Mouse (Mus musculus): ENCODE data around the gene Clmn. TPM values are rescaled to one million over a fixed set of nuclear protein-coding genes. Genes with fewer than 3 reads are reported as not detected.
"Not testable (repeated sequence)": the region's sequence is repeated elsewhere in the genome, so short reads cannot be mapped to it uniquely, and the experiment has no call there.

Clmn gene
- polyA plus RNA-seq, 1 experiment from 2014 or later: 5.1 TPM

DNA sequence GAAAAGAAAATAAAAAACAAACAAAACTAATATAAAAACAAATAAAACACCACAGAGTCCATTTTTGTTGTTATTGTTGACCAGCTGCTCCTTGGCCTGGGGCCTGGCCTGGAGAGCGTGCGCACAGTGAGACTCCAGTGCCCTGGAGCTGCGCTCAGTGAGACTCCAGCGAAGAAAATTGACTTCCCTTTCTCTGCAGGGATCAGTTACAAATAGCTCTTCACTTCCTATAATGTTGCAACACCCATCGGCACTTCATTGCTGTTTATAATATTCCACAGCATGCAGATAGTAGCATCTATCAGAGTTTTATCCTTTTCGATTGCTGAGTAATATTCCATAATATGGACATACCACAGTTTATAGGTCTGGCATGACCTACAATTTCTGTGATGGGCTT, 28.6 kb downstream of the Clmn start:
- H3K4me1 ChIP-seq (ENCODE audit: insufficient read depth, low read length): peaks cover 7% of the 10 kb centered on the region; the same call in 1 of the 2 replicates
- no peak for ATAC-seq (ENCODE audit: low FRiP score, low TSS enrichment)
- H3K27me3 ChIP-seq (ENCODE audit: insufficient read depth, low read length): no peaks in the 10 kb centered on the region
- H3K36me3 ChIP-seq (ENCODE audit: insufficient read depth, low read length): no peaks in the 10 kb centered on the region
- H3K4me3 ChIP-seq (ENCODE audit: low read length): no peak overlapping the region
- WGBS: 91% methylated on average over 6 of the region's 6 CpGs
- H3K27ac ChIP-seq (ENCODE audit: low read length): no peak overlapping the region
- H3K9me3 ChIP-seq (ENCODE audit: low read length): no peaks in the 10 kb centered on the region
- H3K9ac ChIP-seq (replicated peaks; ENCODE audit: low read length): no peak overlapping the region
- no peak overlapping the region for H3K4me2 ChIP-seq (replicated peaks; ENCODE audit: low read depth, low read length)

DNA sequence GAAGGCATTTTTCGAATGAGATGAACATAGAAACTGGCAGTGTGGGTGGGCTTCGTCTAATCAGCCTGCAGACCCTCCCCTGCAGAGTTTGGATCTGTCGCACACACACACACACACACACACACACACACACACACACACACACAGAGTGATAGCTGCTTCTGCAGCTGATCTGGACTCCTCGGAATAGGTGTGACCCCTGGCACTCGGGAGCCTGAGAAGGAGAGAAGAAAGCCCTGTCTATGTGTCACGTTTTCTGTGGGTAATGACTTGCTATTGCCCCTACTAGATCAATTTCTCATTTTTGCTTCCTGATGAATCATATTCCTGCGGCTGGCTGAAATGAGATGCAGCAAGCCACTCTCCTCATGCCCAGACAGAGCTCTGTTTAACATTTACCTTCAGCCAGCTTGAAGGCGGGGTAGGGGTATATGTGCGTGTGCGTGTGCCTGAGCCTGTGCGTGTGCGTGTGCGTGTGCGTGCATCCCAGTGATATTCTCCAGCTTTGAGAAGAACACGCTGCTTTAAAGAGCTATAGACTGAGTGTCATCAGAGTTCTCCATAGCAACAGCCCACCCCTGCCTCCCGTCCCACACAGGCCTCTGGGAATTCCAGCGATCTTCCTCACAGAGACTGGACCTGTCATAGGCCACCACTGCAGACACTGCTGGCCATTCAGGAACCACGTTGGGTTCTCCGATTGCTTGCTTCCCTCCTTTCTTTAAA, 29.3 kb downstream of the Clmn start:
- no peak overlapping the region for H3K27ac ChIP-seq (ENCODE audit: low read length)
- no peak for ATAC-seq (ENCODE audit: low FRiP score, low TSS enrichment)
- no peaks in the 10 kb centered on the region for H3K9me3 ChIP-seq (ENCODE audit: low read length)
- H3K4me2 ChIP-seq (replicated peaks; ENCODE audit: low read depth, low read length): no peak overlapping the region
- H3K4me3 ChIP-seq (ENCODE audit: low read length): no peak overlapping the region
- no peak overlapping the region for H3K9ac ChIP-seq (replicated peaks; ENCODE audit: low read length)
- H3K36me3 ChIP-seq (ENCODE audit: insufficient read depth, low read length): no peaks in the 10 kb centered on the region
- 69% methylated on average over 19 of the region's 19 CpGs for WGBS
- no peaks in the 10 kb centered on the region for H3K27me3 ChIP-seq (ENCODE audit: insufficient read depth, low read length)
- peaks cover 12% of the 10 kb centered on the region for H3K4me1 ChIP-seq (ENCODE audit: insufficient read depth, low read length)

DNA sequence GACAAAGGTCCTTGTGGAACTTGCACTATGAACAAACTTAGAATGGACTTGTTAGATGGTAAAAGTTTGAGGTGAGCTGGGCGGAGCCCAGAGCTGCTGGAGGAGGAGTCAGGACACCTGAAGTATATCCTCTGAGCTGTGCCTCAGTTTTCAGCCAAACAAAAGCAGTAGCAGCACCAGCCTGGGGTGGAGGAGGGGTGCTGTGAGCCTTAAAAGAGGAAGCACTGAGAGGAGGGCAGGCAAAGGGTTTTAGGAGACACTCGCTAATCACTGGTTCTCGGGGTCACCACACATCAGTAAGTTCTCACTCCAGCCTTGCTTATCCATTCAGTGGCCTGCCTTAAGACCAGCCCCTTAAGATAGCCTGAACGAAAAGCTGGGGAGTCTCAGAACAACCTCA, 30.1 kb downstream of the Clmn start:
- H3K9me3 ChIP-seq (ENCODE audit: low read length): no peaks in the 10 kb centered on the region
- no peak overlapping the region for H3K4me3 ChIP-seq (ENCODE audit: low read length)
- peaks cover 19% of the 10 kb centered on the region for H3K4me1 ChIP-seq (ENCODE audit: insufficient read depth, low read length)
- no peak for ATAC-seq (ENCODE audit: low FRiP score, low TSS enrichment)
- WGBS: 45% methylated on average over 4 of the region's 4 CpGs
- H3K36me3 ChIP-seq (ENCODE audit: insufficient read depth, low read length): no peaks in the 10 kb centered on the region
- no peak overlapping the region for H3K9ac ChIP-seq (replicated peaks; ENCODE audit: low read length)
- H3K4me2 ChIP-seq (replicated peaks; ENCODE audit: low read depth, low read length): no peak overlapping the region
- H3K27ac ChIP-seq (ENCODE audit: low read length): no peak overlapping the region
- no peaks in the 10 kb centered on the region for H3K27me3 ChIP-seq (ENCODE audit: insufficient read depth, low read length)

DNA sequence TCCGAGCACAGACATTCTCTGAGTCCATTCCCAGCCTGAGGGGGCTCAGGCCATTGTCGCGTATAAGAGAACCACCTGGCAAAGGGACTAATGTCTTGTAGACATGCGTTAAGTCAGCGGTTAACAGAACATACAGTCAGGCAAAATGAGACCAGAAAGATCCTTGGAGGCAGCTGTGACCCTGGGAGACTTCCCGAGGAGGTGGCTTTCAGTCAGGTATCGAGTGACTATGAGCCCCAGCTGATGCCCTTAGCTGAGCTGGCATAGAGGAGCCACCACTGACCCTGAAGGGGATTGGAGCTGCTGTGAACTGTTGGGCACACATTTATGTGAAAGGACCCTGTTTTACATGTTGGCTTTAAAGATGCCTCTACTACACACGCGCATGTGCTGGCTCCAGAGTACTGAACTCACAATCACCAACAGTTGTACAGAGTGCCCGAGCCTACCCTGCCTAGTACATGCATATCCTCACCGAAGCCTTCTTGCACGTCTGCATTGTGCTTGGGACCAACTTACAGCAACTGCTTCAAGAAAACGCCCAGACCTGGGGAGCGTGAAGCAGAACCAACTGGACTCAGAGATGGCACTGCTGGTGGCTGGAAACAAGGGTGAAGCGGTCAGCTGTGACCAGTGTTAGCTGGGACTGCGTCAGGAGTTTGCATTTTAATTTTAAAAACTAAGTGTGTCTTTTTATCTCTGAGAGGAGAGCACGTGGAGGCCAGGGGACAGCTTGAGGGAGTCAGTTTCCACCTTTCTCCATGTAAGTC, 34.0 kb downstream of the Clmn start:
- H3K27me3 ChIP-seq (ENCODE audit: insufficient read depth, low read length): no peaks in the 10 kb centered on the region
- 61% methylated on average over 17 of the region's 17 CpGs for WGBS
- H3K27ac ChIP-seq (ENCODE audit: low read length): peak overlapping the region; percentile 73
- no peak overlapping the region for H3K4me3 ChIP-seq (ENCODE audit: low read length)
- H3K9me3 ChIP-seq (ENCODE audit: low read length): no peaks in the 10 kb centered on the region
- no peak overlapping the region for H3K4me2 ChIP-seq (replicated peaks; ENCODE audit: low read depth, low read length)
- ATAC-seq (ENCODE audit: low FRiP score, low TSS enrichment): peak; percentile 44; the same call in 1 of the 2 replicates
- H3K36me3 ChIP-seq (ENCODE audit: insufficient read depth, low read length): no peaks in the 10 kb centered on the region
- 0 out of 2 replicates have a peak overlapping the region, but pooled peaks have one; percentile 25 for H3K9ac ChIP-seq (replicated peaks; ENCODE audit: low read length)
- H3K4me1 ChIP-seq (ENCODE audit: insufficient read depth, low read length): peaks cover 26% of the 10 kb centered on the region

DNA sequence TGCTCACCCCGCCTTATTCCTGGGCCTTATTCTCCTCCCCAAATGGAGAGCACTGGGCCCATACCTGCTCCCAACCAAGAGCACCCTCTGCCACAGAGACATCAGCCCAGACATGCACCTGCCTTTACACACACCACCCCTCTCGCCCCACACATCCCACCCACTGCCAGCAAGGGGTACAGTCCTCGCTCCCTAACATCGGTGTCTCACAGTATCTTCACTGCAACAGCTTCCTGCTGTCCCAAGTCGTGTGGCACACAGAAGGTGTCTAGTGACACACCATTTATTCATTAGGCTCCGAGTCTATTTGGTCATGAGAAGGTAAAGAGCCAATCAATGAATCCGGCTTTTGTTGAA, 34.6 kb downstream of the Clmn start:
- Histone ChIP-seq H3K4me2 (replicated peaks; ENCODE audit: low read depth, low read length) (no peak overlapping the region), H3K9ac (replicated peaks; ENCODE audit: low read length) (peak overlapping the region; percentile 25; the same call in 1 of the 2 replicates), H3K27me3 (ENCODE audit: insufficient read depth, low read length) (no peaks in the 10 kb centered on the region), H3K9me3 (ENCODE audit: low read length) (no peaks in the 10 kb centered on the region), H3K27ac (ENCODE audit: low read length) (peak overlapping the region; percentile 73), H3K4me1 (ENCODE audit: insufficient read depth, low read length) (peaks cover 29% of the 10 kb centered on the region), H3K36me3 (ENCODE audit: insufficient read depth, low read length) (no peaks in the 10 kb centered on the region), H3K4me3 (ENCODE audit: low read length) (no peak overlapping the region)
- WGBS: 63% methylated on average over 7 of the region's 7 CpGs
- no peak for ATAC-seq (ENCODE audit: low FRiP score, low TSS enrichment)

DNA sequence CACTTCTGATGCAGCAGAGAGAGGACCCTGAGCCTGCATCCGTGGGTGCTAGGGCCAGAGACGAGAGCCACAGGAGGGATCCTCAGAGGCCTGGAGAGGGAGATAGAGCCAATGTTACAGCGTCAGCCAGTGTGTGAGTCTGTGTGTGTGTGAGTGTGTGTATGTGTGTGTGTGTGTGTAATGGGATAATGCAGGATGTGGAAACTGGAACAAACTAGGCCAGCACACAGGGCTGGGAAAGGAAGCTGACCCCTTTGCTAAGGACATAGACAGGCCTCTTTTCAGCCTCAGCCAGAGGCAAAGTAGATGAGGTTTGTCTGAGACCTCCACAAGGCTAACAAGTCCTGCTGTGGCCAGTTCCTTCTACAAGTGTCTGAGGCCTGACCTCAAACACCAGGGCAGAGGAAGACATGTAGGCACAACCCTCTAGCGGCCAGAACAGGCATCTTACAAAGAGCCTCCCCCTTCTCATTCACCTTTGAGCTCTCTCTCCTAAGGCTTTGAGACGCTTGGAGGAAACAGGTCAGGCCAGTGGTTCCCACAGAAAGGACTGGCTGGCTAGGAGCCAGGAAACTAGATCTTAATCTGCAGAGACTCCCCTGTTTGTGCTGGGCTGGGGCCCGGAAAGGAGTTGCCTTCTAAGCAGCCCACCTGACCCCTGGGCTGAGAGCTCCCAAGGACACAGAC, 35.1 kb downstream of the Clmn start:
- Histone ChIP-seq H3K4me1 (ENCODE audit: insufficient read depth, low read length) (peaks cover 34% of the 10 kb centered on the region), H3K27ac (ENCODE audit: low read length) (peak overlapping the region; percentile 73), H3K4me2 (replicated peaks; ENCODE audit: low read depth, low read length) (no peak overlapping the region)

DNA sequence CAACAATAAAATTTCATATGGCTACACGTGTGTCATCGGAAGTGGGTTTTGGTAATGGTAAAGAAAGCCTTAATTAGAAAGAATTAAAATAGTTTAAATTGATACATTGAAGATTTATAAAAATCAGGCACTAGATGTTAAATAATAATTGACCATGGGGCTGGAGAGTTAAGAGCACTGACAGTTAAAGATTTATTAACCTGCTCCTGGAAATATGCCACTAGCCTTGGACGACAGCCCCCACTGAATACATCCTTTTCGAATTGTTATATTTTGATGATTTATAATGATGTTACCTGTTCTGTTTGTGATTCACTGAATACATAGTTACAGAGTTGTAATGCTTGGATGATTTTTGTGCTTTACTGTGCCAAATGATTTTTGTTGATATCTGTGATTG, 35.9 kb downstream of the Clmn start:
- ATAC-seq (ENCODE audit: low FRiP score, low TSS enrichment); H3K36me3 ChIP-seq (ENCODE audit: insufficient read depth, low read length); H3K4me2 ChIP-seq (replicated peaks; ENCODE audit: low read depth, low read length); H3K27ac ChIP-seq (ENCODE audit: low read length); H3K9ac ChIP-seq (replicated peaks; ENCODE audit: low read length); H3K4me3 ChIP-seq (ENCODE audit: low read length); H3K9me3 ChIP-seq (ENCODE audit: low read length); H3K27me3 ChIP-seq (ENCODE audit: insufficient read depth, low read length): not testable (repeated sequence)
- 63% methylated on average over 4 of the region's 4 CpGs for WGBS
- peaks cover 39% of the 10 kb centered on the region for H3K4me1 ChIP-seq (ENCODE audit: insufficient read depth, low read length)

More for the DNA sequence above, 35.1 kb downstream of the Clmn start:
- Histone ChIP-seq H3K9me3 (ENCODE audit: low read length) (no peaks in the 10 kb centered on the region), H3K36me3 (ENCODE audit: insufficient read depth, low read length) (no peaks in the 10 kb centered on the region), H3K4me3 (ENCODE audit: low read length) (no peak overlapping the region), H3K27me3 (ENCODE audit: insufficient read depth, low read length) (no peaks in the 10 kb centered on the region), H3K9ac (replicated peaks; ENCODE audit: low read length) (peak overlapping the region; percentile 25; the same call in 1 of the 2 replicates)
- 27% methylated on average over 6 of the region's 6 CpGs for WGBS
- peak; percentile 90 for ATAC-seq (ENCODE audit: low FRiP score, low TSS enrichment)

DNA sequence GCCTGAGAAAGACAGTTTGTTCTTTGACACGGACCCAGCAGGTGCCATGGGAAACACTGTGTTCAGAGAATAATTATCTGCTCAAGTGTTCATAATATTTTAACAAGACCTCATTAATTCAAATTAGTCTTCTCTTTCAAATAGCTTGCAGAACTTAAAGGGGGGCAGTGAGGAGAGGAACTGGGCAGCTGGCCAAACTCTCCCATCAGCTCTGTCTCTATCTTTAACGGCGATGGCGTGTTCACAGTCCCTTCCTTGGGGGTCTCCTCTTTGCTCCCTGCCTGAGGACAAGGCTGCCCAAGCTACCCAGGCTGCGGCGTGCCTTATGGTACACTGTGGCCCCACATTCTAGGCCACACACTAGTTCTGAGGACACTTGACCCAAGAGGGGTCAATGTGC, 37.2 kb downstream of the Clmn start:
- Histone ChIP-seq H3K27me3 (ENCODE audit: insufficient read depth, low read length) (no peaks in the 10 kb centered on the region), H3K9ac (replicated peaks; ENCODE audit: low read length) (no peak overlapping the region), H3K27ac (ENCODE audit: low read length) (no peak overlapping the region), H3K4me2 (replicated peaks; ENCODE audit: low read depth, low read length) (no peak overlapping the region), H3K4me1 (ENCODE audit: insufficient read depth, low read length) (peaks cover 43% of the 10 kb centered on the region), H3K9me3 (ENCODE audit: low read length) (no peaks in the 10 kb centered on the region), H3K36me3 (ENCODE audit: insufficient read depth, low read length) (no peaks in the 10 kb centered on the region), H3K4me3 (ENCODE audit: low read length) (no peak overlapping the region)
- WGBS: 66% methylated on average over 6 of the region's 6 CpGs
- ATAC-seq (ENCODE audit: low FRiP score, low TSS enrichment): no peak

DNA sequence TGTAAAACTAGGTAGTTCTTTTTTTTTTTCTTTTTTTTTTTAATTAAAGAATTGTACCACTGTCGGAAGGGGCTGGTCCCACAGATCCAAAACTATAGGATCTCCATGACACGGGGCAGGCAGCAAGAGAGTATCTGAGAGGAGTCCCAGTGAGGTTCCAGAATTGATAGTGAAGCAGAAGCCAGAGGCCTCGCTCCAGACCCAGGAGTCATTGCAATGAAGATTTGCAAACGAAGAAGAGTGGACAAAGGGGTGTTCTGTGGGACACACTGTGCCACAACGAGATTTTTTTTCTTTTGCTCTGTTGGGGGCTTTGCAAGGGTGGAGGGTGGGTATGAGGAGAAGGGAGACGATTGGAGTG, 40.0 kb downstream of the Clmn start:
- no peak overlapping the region for H3K27ac ChIP-seq (ENCODE audit: low read length)
- peaks cover 44% of the 10 kb centered on the region for H3K4me1 ChIP-seq (ENCODE audit: insufficient read depth, low read length)
- WGBS: 60% methylated on average over 6 of the region's 6 CpGs
- H3K36me3 ChIP-seq (ENCODE audit: insufficient read depth, low read length): no peaks in the 10 kb centered on the region
- no peak overlapping the region for H3K4me3 ChIP-seq (ENCODE audit: low read length)
- H3K4me2 ChIP-seq (replicated peaks; ENCODE audit: low read depth, low read length): no peak overlapping the region
- H3K9ac ChIP-seq (replicated peaks; ENCODE audit: low read length): no peak overlapping the region
- no peaks in the 10 kb centered on the region for H3K27me3 ChIP-seq (ENCODE audit: insufficient read depth, low read length)
- ATAC-seq (ENCODE audit: low FRiP score, low TSS enrichment): no peak
- no peaks in the 10 kb centered on the region for H3K9me3 ChIP-seq (ENCODE audit: low read length)
